Mouse (Mus musculus) lung, adult 10 weeks (tissue): ENCODE results near the gene Ccdc182. TPM values are rescaled to one million over a fixed set of nuclear protein-coding genes. Genes with fewer than 3 reads are reported as not detected.

Experiments
- polyA plus RNA-seq: library from polyadenylated mRNA; stranded (reverse); fragments of 350-450 nt; fragmentation: Illumina TruSeq; extraction: RNeasy Lipid Tissue Mini Kit (QIAGEN cat#74804); gene quantifications from one replicate; pipeline ENCODE4 v1.2.3, GENCODE M21; 2014; ENCODE audit warnings: low read depth, low replicate concordance; ENCODE audit not compliant: insufficient read depth

Gene Ccdc182
- not detected for polyA plus RNA-seq

GRCm38 (mm10) chr11:88293631-88294393 is at the start of gene Ccdc182:
Gene Ccdc182 (plus strand): TSS chr11:88294058.

Other genes starting within 250 kb of the Ccdc182 start
- gene Srsf1, start 246.7 kb upstream of the Ccdc182 start, polyA plus RNA-seq, result 79.3 TPM
- gene Vezf1, start 225.8 kb upstream of the Ccdc182 start, polyA plus RNA-seq, result 23.8 TPM
- gene Cuedc1, start 196.0 kb upstream of the Ccdc182 start, polyA plus RNA-seq, result 19.1 TPM
- 54.3 TPM for gene Mrps23, start 89.7 kb upstream of the Ccdc182 start, polyA plus RNA-seq